Mouse (Mus musculus): Measurements from ENCODE around the gene Usp42. TPM values are rescaled to one million over a fixed set of nuclear protein-coding genes. Genes with fewer than 3 reads are reported as not detected.

Usp42 gene
- polyA plus RNA-seq, 1 experiment from 2014 or later, result 31.4 TPM

DNA sequence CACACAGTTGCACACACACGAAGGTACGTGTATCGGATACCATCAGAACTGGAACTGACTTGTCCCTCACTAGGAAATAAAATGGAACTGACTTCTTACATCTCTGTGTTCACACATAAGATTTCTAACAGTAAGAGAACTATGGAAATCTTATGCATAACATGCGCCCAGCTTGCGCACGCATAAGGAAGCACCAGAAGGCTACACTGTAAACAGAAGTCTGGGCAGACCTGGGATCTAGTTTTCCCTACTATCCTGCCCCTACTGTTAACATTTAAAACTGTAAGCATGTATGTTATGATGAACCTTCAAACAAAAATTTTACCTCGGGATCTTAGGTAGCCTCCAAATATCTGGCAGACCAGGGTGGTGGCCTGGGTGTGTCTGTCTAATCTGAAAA lies 10.1 kb downstream of the Usp42 start:
- Histone ChIP-seq H3K27ac (ENCODE audit: low read depth, low read length) (no peak overlapping the region), H3K36me3 (ENCODE audit: control insufficient read depth, insufficient read depth, low read length) (peaks cover 42% of the 10 kb centered on the region), H3K4me2 (no peak overlapping the region), H3K9me3 (ENCODE audit: control insufficient read depth, low read length) (no peaks in the 10 kb centered on the region), H3K27me3 (ENCODE audit: control insufficient read depth, insufficient read depth, low read length) (no peaks in the 10 kb centered on the region), H3K4me1 (ENCODE audit: control insufficient read depth, insufficient read depth, low read length) (no peaks in the 10 kb centered on the region), H3K4me3 (ENCODE audit: low read depth, low read length) (no peak overlapping the region), H3K9ac (ENCODE audit: low read length) (no peak overlapping the region)
- WGBS, result 94% methylated on average over 7 of the region's 7 CpGs
- no peak for ATAC-seq (ENCODE audit: low FRiP score)
- no peak for DNase-seq (ENCODE audit: low spot score, missing footprints)

DNA sequence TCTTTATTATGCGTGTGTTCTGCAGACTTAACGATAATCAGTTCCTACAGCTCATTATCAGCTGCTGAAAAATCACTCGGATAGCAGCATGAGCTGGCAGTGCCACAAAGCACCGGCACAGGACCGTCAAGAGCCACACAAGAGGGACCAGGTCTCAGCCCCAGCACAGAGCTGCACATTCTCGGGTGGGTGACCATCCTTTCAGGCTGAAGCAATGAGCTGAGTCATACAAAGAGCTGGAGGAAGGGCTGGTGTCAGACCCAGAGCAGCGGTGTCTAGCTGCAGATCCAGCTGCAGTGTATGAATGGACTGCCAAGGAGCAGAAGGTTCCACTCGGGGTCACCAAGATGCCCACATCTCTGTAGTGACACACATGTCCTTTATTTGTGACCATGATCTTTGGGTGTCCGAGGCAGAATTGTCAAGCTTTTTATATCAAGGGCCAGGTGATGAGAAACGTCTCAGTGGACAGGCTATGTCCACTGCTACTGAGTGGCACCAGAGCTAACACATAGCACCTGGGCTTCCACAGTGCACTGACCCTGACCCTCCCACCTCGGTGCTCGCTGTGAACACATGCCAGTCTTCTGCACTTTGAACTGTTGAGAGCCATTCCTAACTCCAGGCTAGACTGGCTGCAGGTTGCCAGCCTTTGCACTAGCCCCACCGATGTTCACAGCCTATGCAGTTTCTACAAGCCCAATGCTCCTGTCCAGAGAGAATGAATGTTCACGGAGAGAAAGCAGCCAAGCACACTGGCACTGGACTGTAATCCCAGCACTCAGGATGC lies 19.9 kb downstream of the Usp42 start:
- Histone ChIP-seq H3K4me3 (ENCODE audit: low read depth, low read length) (no peak overlapping the region), H3K27me3 (ENCODE audit: control insufficient read depth, insufficient read depth, low read length) (no peaks in the 10 kb centered on the region), H3K9ac (ENCODE audit: low read length) (no peak overlapping the region), H3K9me3 (ENCODE audit: control insufficient read depth, low read length) (no peaks in the 10 kb centered on the region), H3K27ac (ENCODE audit: low read depth, low read length) (no peak overlapping the region), H3K4me1 (ENCODE audit: control insufficient read depth, insufficient read depth, low read length) (no peaks in the 10 kb centered on the region), H3K36me3 (ENCODE audit: control insufficient read depth, insufficient read depth, low read length) (peaks cover 40% of the 10 kb centered on the region), H3K4me2 (no peak overlapping the region)
- ATAC-seq (ENCODE audit: low FRiP score) (no peak), DNase-seq (ENCODE audit: low spot score, missing footprints) (no peak)
- 88% methylated on average over 14 of the region's 14 CpGs for WGBS

DNA sequence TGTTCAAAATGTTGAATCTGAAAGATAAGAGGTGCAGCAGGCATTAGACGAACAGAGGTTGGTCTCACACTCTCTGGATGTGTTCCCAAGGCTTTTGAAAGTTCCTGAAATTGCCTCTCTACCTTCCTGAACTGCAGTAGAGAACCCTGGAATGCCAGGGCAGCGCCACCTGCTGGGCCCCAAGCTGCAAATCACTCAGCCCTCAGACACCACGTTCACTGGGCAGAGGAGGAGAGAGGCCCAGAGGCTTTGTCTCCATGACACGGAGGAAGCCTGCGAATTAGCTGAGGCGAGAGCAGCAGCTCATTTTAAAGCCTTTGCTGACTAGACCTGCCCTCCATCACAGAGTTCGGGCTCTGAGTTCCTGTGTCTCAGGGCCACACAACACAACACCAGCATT lies 20.8 kb downstream of the Usp42 start:
- ATAC-seq (ENCODE audit: low FRiP score) (peak; percentile 78), DNase-seq (ENCODE audit: low spot score, missing footprints) (peak; percentile 93)
- Histone ChIP-seq H3K27ac (ENCODE audit: low read depth, low read length) (no peak overlapping the region; the same call in 1 of the 2 replicates), H3K4me2 (no peak overlapping the region), H3K4me1 (ENCODE audit: control insufficient read depth, insufficient read depth, low read length) (no peaks in the 10 kb centered on the region), H3K9me3 (ENCODE audit: control insufficient read depth, low read length) (no peaks in the 10 kb centered on the region), H3K27me3 (ENCODE audit: control insufficient read depth, insufficient read depth, low read length) (no peaks in the 10 kb centered on the region), H3K4me3 (ENCODE audit: low read depth, low read length) (no peak overlapping the region), H3K36me3 (ENCODE audit: control insufficient read depth, insufficient read depth, low read length) (peaks cover 32% of the 10 kb centered on the region), H3K9ac (ENCODE audit: low read length) (no peak overlapping the region)
- 16% methylated on average over 7 of the region's 7 CpGs for WGBS

DNA sequence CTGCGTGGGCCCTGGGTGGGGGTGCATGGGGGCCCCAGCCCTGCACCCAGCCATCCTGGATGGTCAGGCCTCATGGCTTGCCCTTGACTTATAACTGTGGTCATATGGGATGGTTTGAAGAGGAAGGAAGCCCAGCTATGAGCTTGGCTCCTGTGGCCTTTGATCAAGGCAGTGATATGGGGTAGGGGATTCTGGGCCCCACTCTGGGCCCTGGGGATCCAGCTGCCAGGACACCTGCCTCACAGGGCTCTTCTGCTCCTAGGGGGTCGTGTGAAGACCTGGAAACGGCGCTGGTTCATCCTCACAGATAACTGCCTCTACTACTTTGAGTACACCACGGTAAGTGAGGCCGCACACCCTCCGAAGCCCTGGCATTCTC lies 25.3 kb downstream of the Usp42 start:
- Histone ChIP-seq H3K4me2 (no peak overlapping the region), H3K9ac (ENCODE audit: low read length) (no peak overlapping the region), H3K4me3 (ENCODE audit: low read depth, low read length) (no peak overlapping the region), H3K27ac (ENCODE audit: low read depth, low read length) (no peak overlapping the region), H3K9me3 (ENCODE audit: control insufficient read depth, low read length) (no peaks in the 10 kb centered on the region), H3K4me1 (ENCODE audit: control insufficient read depth, insufficient read depth, low read length) (no peaks in the 10 kb centered on the region), H3K36me3 (ENCODE audit: control insufficient read depth, insufficient read depth, low read length) (peaks cover 3% of the 10 kb centered on the region; the same call in 1 of the 2 replicates), H3K27me3 (ENCODE audit: control insufficient read depth, insufficient read depth, low read length) (no peaks in the 10 kb centered on the region)
- ATAC-seq (ENCODE audit: low FRiP score) (no peak), DNase-seq (ENCODE audit: low spot score, missing footprints) (no peak)
- WGBS, result 90% methylated on average over 7 of the region's 7 CpGs

DNA sequence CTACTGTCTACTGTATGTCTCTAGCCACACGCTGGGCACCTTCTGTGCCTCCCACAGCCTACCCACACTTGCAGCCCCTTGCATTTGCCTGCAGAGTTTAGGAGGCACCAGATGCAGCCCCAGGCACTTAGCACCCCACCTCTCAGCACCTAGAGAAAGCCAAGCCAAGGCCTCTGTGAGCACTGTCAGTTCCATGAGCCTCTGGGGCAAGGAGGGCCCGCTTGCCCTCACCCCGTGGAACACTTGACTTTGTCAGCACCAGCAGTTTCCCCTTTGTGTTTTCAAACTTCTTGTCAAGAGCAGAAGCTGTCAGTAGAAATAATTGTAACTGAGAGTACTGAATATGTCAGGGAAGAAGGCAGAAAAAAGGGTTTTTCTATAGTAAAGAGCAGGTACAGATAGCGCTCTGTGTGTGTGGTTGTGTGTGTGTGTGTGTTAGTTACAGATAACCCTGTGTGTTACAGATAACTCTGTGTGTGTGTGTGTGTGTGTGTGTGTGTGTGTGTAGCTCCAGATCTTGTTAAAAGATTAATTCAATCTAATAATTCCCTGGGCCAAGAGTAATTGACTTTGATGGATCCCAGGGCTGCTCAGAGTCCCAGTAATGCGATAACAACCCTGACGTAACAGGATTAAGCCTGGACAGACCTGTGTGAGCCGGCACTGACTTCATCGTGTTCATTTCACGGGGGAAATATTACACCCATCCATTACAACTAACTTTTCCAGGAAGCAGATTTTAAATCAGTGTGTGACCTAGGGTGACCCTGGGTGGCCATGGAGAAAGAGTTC lies 25.9 kb downstream of the Usp42 start:
- H3K4me2 ChIP-seq, result no peak overlapping the region
- WGBS, result 73% methylated on average over 9 of the region's 9 CpGs
- no peaks in the 10 kb centered on the region for H3K27me3 ChIP-seq (ENCODE audit: control insufficient read depth, insufficient read depth, low read length)
- H3K4me1 ChIP-seq (ENCODE audit: control insufficient read depth, insufficient read depth, low read length), result no peaks in the 10 kb centered on the region
- no peak overlapping the region for H3K4me3 ChIP-seq (ENCODE audit: low read depth, low read length)
- H3K9me3 ChIP-seq (ENCODE audit: control insufficient read depth, low read length), result no peaks in the 10 kb centered on the region
- ATAC-seq (ENCODE audit: low FRiP score) (no peak), DNase-seq (ENCODE audit: low spot score, missing footprints) (no peak)
- H3K9ac ChIP-seq (ENCODE audit: low read length), result no peak overlapping the region
- no peak overlapping the region for H3K27ac ChIP-seq (ENCODE audit: low read depth, low read length)
- peaks cover 3% of the 10 kb centered on the region; the same call in 1 of the 2 replicates for H3K36me3 ChIP-seq (ENCODE audit: control insufficient read depth, insufficient read depth, low read length)

DNA sequence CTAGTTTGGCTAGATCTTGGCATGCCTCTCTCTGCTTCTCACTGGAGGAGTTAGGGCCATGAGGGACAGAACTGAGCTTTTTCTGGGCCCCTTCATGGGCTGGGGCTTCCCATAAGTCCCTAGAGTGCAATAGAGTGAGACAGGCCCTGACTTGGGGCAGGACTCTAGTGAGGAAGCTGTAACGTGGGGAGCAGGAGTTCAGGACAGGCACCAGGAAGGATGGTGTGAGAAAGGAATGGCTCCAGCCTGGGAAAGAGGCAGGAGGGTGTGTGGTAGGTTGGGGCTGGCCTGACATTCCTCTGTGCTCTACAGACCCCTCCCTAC lies 26.5 kb downstream of the Usp42 start:
- Histone ChIP-seq H3K36me3 (ENCODE audit: control insufficient read depth, insufficient read depth, low read length) (peaks cover 3% of the 10 kb centered on the region; the same call in 1 of the 2 replicates), H3K27ac (ENCODE audit: low read depth, low read length) (no peak overlapping the region), H3K9me3 (ENCODE audit: control insufficient read depth, low read length) (no peaks in the 10 kb centered on the region)

DNA sequence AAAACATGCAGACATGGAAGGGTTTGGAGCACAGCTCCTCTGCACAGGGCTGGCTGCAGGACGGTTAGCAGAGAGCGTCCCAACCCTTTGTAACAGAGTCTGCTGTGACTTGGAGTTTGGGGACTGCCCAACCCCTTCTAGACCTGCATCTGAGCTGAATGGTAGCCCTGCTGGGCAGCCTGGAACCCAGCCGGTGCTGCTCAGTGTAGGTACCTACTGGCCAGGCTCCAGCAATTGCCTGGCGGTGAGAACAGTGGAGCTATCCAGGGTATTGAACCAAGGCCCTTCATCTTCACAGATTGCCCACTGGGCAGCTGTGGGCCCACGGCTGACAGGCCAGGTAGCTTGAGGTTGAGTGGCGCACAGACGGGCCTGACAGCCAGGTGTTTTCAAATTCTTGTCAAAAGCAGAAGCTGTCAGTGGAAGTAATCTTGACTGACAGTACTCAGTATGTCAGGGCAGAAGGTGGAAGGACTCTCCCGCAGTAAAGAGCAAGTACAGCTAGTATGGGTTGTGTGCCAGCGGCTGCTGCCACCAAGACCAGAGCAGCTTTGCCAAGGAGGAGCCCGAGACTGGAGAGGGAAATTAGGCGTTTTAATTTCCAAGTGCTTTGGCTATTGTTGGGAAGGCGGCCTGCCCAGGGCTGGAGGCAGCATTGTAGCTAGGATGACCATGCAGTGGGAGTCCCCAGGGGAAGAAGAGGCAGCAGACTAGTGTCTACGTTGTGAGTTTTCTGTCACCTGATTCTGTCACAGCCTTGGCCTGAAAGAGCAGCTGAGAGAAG lies 27.0 kb downstream of the Usp42 start:
- Histone ChIP-seq H3K27me3 (ENCODE audit: control insufficient read depth, insufficient read depth, low read length) (no peaks in the 10 kb centered on the region), H3K9me3 (ENCODE audit: control insufficient read depth, low read length) (no peaks in the 10 kb centered on the region), H3K4me3 (ENCODE audit: low read depth, low read length) (no peak overlapping the region), H3K9ac (ENCODE audit: low read length) (no peak overlapping the region), H3K36me3 (ENCODE audit: control insufficient read depth, insufficient read depth, low read length) (peaks cover 3% of the 10 kb centered on the region; the same call in 1 of the 2 replicates), H3K4me2 (no peak overlapping the region), H3K4me1 (ENCODE audit: control insufficient read depth, insufficient read depth, low read length) (no peaks in the 10 kb centered on the region), H3K27ac (ENCODE audit: low read depth, low read length) (no peak overlapping the region)
- 76% methylated on average over 13 of the region's 13 CpGs for WGBS
- DNase-seq (ENCODE audit: low spot score, missing footprints), result no peak
- ATAC-seq (ENCODE audit: low FRiP score), result no peak

More for the DNA sequence above, 26.5 kb downstream of the Usp42 start:
- H3K4me1 ChIP-seq (ENCODE audit: control insufficient read depth, insufficient read depth, low read length), result no peaks in the 10 kb centered on the region
- 71% methylated on average over 1 of the region's 1 CpGs for WGBS
- H3K4me3 ChIP-seq (ENCODE audit: low read depth, low read length), result no peak overlapping the region
- ATAC-seq (ENCODE audit: low FRiP score), result no peak
- H3K27me3 ChIP-seq (ENCODE audit: control insufficient read depth, insufficient read depth, low read length), result no peaks in the 10 kb centered on the region
- H3K4me2 ChIP-seq, result no peak overlapping the region
- no peak for DNase-seq (ENCODE audit: low spot score, missing footprints)
- no peak overlapping the region for H3K9ac ChIP-seq (ENCODE audit: low read length)

DNA sequence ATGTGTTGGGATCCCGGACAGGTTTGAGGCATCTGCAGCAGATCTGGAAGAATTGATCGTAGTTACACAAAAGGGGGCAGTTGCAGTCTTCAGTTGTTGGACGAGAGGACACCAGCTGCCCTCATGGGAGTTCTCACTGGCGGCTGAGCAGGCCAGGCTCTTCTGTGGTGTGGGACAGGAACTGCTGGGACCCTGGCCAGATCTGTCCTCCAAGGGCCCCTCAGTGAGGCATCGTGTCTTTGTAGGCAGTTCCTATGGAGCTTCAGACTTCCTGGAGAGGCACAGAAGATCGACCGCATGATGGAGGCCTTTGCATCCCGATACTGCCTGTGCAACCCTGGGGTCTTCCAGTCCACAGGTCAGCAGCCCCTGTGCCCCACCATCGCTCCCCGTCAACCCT lies 31.0 kb downstream of the Usp42 start:
- Histone ChIP-seq H3K4me1 (ENCODE audit: control insufficient read depth, insufficient read depth, low read length) (no peaks in the 10 kb centered on the region), H3K4me2 (no peak overlapping the region), H3K36me3 (ENCODE audit: control insufficient read depth, insufficient read depth, low read length) (peaks cover 3% of the 10 kb centered on the region; the same call in 1 of the 2 replicates), H3K27ac (ENCODE audit: low read depth, low read length) (no peak overlapping the region), H3K9me3 (ENCODE audit: control insufficient read depth, low read length) (no peaks in the 10 kb centered on the region), H3K9ac (ENCODE audit: low read length) (no peak overlapping the region), H3K27me3 (ENCODE audit: control insufficient read depth, insufficient read depth, low read length) (no peaks in the 10 kb centered on the region), H3K4me3 (ENCODE audit: low read depth, low read length) (no peak overlapping the region)
- ATAC-seq (ENCODE audit: low FRiP score) (no peak), DNase-seq (ENCODE audit: low spot score, missing footprints) (no peak)
- WGBS, result 90% methylated on average over 10 of the region's 10 CpGs
